Mouse (Mus musculus) 3T3-L1 (cell line): ENCODE measurements around the gene Olfr1239.

Source experiments
- DNase-seq: peaks from one replicate; pipeline ENCODE4 v3.0.0-alpha.2; 2015; ENCODE audit warnings: low read depth, low spot score

Olfr1239 gene

DNA sequence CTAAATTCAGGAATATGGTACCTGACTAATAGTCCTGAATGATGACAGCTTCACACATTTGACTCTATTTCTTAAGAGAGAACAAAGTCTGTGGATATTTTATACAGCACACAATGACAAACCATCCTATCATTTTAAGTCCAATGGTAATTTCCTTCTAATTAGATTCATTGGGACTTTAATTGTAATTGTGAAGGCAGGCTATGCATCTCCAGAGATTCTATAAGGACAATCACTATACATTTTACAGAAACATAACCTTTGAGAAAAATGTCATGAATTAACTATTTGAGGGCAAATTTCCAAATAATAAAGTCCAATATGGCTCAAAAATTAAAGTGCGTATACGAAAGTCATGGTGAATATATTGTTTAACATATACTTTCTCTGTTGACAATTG is at the start of gene Olfr1239:
Olfr1239 (minus strand) TSS at position 101 of the 400 bp plus-strand sequence.
- no peak for DNase-seq

DNA sequence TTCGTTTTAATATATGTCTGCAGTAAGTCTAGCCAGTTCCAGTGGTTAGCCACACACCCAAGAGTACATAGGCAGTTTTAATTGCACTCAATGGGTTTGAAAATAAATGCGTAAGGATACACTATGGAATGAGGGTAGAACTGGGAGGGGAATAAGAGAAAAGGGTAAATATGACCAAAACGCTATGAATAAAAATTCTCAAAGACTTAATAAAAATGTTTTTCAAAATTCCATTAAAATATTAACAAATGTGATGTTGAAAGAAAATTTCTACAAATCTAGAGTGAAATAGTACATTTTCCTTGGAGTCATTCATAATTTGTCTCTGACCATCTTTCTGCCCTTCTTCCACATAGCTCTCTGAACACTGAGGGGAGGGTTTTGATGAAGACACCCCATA is 22.7 kb upstream of the Olfr1239 start, which contains the start of gene Olfr1240:
Olfr1240 (minus strand) TSS at position 101 of the 400 bp plus-strand sequence.
- no peak for DNase-seq

DNA sequence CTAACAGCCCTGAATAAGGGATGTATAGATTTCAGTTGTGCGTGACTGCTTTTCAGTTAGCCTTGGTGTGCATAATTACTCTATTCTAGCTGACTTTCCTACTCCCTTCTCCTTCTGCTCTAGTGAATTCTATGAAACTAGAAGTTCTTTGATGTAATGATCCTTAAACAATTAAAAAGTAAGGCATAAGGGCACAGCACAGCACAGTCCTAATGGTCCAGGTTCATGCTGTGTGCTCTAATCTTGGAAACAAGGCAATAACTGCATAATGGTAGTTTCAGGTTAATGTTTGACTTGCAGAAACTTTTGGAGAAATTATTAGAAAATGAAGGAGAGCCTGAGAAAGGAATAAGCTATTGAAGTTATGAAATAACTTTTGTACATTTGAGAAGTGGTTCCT is 5.7 kb downstream of the Olfr1239 start:
- DNase-seq, result no peak

DNA sequence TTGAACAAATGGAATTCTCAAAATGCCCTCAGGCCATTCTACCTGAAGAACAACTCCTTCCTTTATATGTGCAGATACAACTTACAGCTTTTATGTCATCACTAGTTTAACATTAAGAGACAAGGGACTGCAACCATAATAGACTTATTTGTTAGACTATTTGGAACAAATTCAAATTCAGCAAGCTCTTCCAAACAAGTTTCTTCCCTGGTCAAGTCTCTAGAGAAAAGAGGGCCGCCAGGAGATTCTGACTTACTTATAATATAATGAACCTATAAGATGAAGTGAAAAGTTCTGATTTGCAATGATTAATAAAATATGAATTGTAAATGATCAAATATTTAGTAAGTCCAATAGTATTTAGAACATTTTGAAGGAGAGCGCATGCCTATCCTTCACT is 10.6 kb downstream of the Olfr1239 start, which contains the start of gene Olfr1238:
Olfr1238 (minus strand) TSS at position 101 of the 400 bp plus-strand sequence.
- no peak for DNase-seq

DNA sequence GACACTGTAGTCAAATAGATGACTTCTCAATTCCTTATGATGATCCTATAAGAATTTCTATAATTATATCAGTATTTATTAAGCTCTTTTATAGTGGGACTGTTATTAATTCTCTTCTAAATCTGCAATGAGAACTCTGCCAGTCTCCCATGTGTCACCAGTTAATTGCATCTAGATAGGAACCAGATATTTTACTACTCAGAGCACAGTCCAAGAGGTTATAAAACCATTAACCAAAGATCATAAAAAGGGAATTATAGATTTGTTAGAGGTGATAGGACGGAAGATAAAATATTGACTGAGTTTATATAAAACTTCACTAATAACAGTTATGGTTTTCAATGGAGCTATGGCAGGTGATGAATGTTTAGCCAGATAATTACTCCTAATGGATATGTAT is 19.3 kb downstream of the Olfr1239 start:
- DNase-seq, result no peak
